Mouse (Mus musculus) forebrain, embryonic 12.5 days (tissue): ENCODE results near the gene Samhd1. TPM values are rescaled to one million over a fixed set of nuclear protein-coding genes. Genes with fewer than 3 reads are reported as not detected.

Experiments
- ATAC-seq: fragments of 200-750 bp; cut with Nextera tagmentation; 2 replicates; pipeline ENCODE4 v1.8.0; 2017; ENCODE audit warnings: moderate TSS enrichment; ENCODE audit not compliant: low FRiP score
- H3K27ac ChIP-seq: fragments of 300-500 bp; sonication (generic); 2 replicates; pipeline ENCODE4 v1.5.1; 2016; ENCODE audit warnings: mild to moderate bottlenecking
- H3K27me3 ChIP-seq: fragments of 300-500 bp; sonication (generic); 2 replicates; pipeline ENCODE4 v1.6.1; 2016; ENCODE audit warnings: mild to moderate bottlenecking
- H3K36me3 ChIP-seq: fragments of 300-500 bp; sonication (generic); replicated peaks from 2 replicates; pipeline ENCODE4 v1.6.1; 2016; ENCODE audit warnings: mild to moderate bottlenecking
- H3K4me1 ChIP-seq: fragments of 300-500 bp; sonication (generic); 2 replicates; pipeline ENCODE4 v1.6.1; 2016
- H3K4me2 ChIP-seq: fragments of 300-500 bp; sonication (generic); 2 replicates; pipeline ENCODE4 v1.6.1; 2016; ENCODE audit warnings: mild to moderate bottlenecking, moderate library complexity
- H3K4me3 ChIP-seq: fragments of 300-500 bp; sonication (generic); replicated peaks from 2 replicates; pipeline ENCODE4 v1.5.1; 2016; ENCODE audit warnings: mild to moderate bottlenecking
- H3K9ac ChIP-seq: fragments of 300-500 bp; sonication (generic); 2 replicates; pipeline ENCODE4 v1.6.1; 2016; ENCODE audit warnings: mild to moderate bottlenecking
- H3K9me3 ChIP-seq: fragments of 300-500 bp; sonication (generic); 2 replicates; pipeline ENCODE4 v1.6.1; 2016
- WGBS: fragments of 180-500 bp; shearing (Covaris S2); methylation state at CpG from one replicate; pipeline ENCODE4 v1.1.7; 2016; 5-methylcytosine and 5-hydroxymethylcytosine counted together
- polyA plus RNA-seq: library from polyadenylated mRNA; unstranded; fragments of >200 nt; fragmentation: Nextera tagmentation; extraction: Ambion mirVana; gene quantifications from 2 replicates; pipeline ENCODE4 v1.2.1, GENCODE M21; 2016

The Samhd1 gene
- polyA plus RNA-seq, 1 experiment from 2014 or later, result 22.6 TPM

DNA sequence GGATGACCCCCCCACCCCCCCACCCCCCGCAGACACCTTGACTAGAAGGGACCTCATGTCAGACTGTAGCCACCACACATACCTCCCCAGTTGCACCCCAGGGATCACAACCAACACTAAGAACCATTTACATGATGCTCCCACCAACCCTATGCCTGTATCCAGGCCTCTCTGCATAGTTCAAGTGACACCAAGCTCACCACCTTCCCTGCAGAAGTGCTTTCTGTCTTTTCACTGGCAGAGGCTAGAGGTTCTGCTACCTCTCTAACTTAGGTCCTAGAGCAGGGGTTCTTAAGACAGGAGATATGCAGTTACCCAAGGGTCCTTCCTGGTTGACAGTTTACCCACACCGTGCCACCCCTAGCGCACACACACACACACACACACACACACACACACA is 59.8 kb downstream of the Samhd1 start:
- H3K4me3 ChIP-seq, result peak overlapping the region; percentile 17; the same call in 1 of the 2 replicates
- 87% methylated on average over 3 of the region's 3 CpGs for WGBS
- H3K27me3 ChIP-seq, result peaks cover 2% of the 10 kb centered on the region; the same call in 1 of the 2 replicates
- no peak overlapping the region for H3K27ac ChIP-seq
- peak overlapping the region; percentile 95 for H3K4me2 ChIP-seq
- 0 out of 2 replicates have a peak overlapping the region, but pooled peaks have one; percentile 8 for H3K9ac ChIP-seq
- no peaks in the 10 kb centered on the region for H3K9me3 ChIP-seq
- H3K4me1 ChIP-seq, result peaks cover 84% of the 10 kb centered on the region
- H3K36me3 ChIP-seq, result peaks cover 17% of the 10 kb centered on the region; the same call in 1 of the 2 replicates
- ATAC-seq, result no peak

DNA sequence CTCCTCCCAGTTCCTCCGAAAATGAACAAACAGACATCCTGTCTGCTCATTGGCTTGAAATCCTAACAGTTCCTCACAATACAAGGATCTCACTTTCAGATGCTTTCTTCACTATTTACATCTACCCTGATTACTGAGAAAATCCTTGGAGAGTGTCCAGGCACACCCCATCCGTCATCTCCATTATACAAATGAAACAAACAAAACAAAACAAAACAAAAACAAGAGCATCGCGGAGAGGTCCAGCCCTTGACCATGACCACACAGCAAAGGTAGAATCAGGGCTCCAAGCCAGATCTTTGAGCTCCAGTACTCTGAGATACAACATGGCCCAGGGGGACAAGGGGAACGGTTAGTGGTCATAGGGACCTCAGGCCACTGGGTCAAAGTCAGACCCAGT is 60.3 kb downstream of the Samhd1 start:
- peak overlapping the region; percentile 95 for H3K4me2 ChIP-seq
- no peak for ATAC-seq
- peaks cover 84% of the 10 kb centered on the region for H3K4me1 ChIP-seq
- no peaks in the 10 kb centered on the region for H3K9me3 ChIP-seq
- no peak overlapping the region for H3K27ac ChIP-seq
- peaks cover 17% of the 10 kb centered on the region; the same call in 1 of the 2 replicates for H3K36me3 ChIP-seq
- WGBS, result 78% methylated on average over 5 of the region's 5 CpGs
- no peaks in the 10 kb centered on the region for H3K27me3 ChIP-seq
- H3K4me3 ChIP-seq, result no peak overlapping the region
- peak overlapping the region; percentile 8; the same call in 1 of the 2 replicates for H3K9ac ChIP-seq

DNA sequence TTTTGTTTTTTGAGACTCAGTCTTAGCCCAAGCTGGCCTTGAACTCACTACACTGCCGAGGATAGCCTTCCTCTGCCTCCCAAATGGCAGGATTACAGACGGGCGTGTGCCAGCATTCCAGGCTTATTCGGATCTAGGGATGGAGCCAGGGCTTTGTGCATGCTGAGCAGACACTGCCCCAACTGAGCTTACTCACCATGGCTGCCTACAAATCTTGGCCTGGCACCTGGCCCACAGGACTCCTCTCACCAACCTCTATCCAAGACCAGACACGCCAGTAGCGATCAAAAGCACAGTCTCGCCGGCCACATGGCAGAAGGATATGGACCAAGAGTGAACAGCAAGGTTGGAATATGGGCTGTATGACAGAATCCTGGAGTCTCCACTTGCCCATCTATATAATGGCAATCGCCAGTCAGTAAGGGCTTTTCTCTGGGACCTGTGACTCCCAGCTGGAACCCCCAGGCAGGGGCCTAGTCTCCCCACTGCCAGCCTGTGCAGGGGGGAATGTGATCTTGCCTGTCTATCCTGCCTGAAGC is 60.8 kb downstream of the Samhd1 start:
- Histone ChIP-seq H3K4me1 (peaks cover 86% of the 10 kb centered on the region), H3K27ac (no peak overlapping the region), H3K4me2 (peak overlapping the region; percentile 95), H3K36me3 (peaks cover 17% of the 10 kb centered on the region; the same call in 1 of the 2 replicates), H3K9me3 (no peaks in the 10 kb centered on the region), H3K4me3 (no peak overlapping the region), H3K27me3 (no peaks in the 10 kb centered on the region), H3K9ac (peak overlapping the region; percentile 0; the same call in 1 of the 2 replicates)
- no peak for ATAC-seq
- 76% methylated on average over 9 of the region's 9 CpGs for WGBS

DNA sequence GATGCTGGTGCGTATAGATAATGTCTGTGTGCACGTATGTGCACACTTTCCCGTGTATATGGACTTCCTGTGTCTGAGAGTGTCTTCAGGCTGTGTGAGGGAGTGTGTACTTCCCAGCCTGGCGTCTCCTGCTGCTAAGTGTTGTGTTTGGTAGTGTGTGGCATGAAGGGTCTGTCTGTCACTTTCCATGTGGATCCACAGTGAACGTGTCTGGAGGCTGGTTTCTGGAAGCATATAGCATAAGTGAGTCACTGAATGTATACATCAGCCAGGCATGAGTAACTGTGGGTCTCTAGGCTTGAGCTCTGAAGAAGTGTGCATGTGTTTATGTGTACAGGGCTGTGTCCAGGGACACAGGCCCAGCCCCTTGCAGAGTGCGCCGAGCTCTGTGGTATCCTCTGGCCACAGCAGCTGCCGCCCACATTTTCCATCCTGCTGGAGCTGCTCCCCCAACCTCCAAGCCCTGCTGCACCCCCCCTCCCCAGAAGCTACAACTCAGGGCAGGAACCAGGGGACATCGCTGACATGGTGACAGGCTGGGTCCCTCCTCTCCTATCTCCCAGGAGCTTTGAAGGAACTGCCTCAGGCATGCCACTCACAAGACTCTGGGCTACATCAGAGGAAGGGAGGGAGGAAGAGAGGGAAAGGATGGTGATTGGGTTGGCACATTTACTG is 61.5 kb downstream of the Samhd1 start:
- no peaks in the 10 kb centered on the region for H3K9me3 ChIP-seq
- WGBS, result 88% methylated on average over 9 of the region's 9 CpGs
- H3K9ac ChIP-seq, result no peak overlapping the region
- no peak overlapping the region for H3K27ac ChIP-seq
- ATAC-seq, result no peak
- no peak overlapping the region for H3K4me3 ChIP-seq
- no peak overlapping the region for H3K4me2 ChIP-seq
- no peaks in the 10 kb centered on the region for H3K27me3 ChIP-seq
- H3K36me3 ChIP-seq, result peaks cover 17% of the 10 kb centered on the region; the same call in 1 of the 2 replicates
- peaks cover 93% of the 10 kb centered on the region for H3K4me1 ChIP-seq

DNA sequence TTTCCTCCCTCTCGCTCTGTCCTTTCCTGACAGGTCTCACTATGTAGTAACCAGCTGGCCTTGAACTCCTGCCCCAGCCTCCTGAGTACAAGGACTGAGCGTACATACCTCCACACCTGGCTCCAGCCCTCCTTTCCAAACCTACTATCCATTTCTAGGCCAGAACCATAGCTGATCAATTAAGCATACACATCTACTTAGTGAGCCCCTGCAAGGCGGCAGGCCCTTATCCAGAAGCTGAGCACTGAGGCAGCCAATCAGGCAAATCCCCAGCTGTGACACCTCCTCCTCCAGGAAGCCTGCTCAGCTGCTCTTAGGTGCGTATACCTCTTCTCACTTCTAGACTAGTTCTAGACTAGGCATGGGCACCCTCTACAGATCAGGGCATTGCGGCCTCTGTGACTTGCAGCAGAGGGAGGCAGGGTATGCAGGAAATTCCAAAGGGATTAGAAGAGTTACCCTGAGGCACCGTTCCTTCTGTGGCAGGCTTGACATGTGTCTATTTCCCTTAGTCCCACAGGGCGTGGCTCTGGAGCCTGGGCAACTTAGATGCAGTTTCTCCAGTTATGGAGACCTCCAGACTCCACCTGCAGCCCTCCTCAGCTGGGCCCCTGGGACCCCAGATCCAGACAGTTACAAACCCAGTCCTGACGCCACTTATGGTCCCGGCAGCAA is 62.6 kb downstream of the Samhd1 start:
- H3K27ac ChIP-seq, result no peak overlapping the region
- no peaks in the 10 kb centered on the region for H3K27me3 ChIP-seq
- no peak for ATAC-seq
- H3K4me1 ChIP-seq, result peaks cover 96% of the 10 kb centered on the region
- no peak overlapping the region for H3K4me2 ChIP-seq
- WGBS, result 76% methylated on average over 9 of the region's 9 CpGs
- no peak overlapping the region for H3K9ac ChIP-seq
- H3K36me3 ChIP-seq, result peaks cover 17% of the 10 kb centered on the region; the same call in 1 of the 2 replicates
- H3K9me3 ChIP-seq, result no peaks in the 10 kb centered on the region
- no peak overlapping the region for H3K4me3 ChIP-seq

DNA sequence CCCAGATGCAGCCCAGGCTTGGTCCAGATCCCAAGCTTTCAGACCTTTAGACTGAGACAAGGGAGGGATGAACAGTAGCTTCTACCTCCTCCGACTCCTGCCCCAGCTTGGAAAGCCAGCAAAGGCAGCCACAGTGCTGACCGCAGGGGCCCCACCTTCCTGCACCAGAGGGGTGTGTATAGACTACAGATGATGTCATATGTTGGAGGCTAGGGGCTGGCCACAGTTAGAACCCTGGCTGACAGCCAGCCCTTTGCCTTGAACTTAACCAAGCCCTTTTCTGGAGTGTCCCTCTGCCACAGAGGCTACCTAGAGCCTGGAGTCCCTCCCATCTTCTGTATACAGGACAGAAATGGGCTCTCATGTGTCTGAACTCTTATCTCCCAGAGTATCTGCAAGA is 63.5 kb downstream of the Samhd1 start:
- Histone ChIP-seq H3K4me3 (no peak overlapping the region), H3K4me2 (0 out of 2 replicates have a peak overlapping the region, but pooled peaks have one; percentile 0), H3K27me3 (no peaks in the 10 kb centered on the region), H3K27ac (no peak overlapping the region), H3K9ac (no peak overlapping the region), H3K9me3 (no peaks in the 10 kb centered on the region), H3K36me3 (peaks cover 17% of the 10 kb centered on the region; the same call in 1 of the 2 replicates), H3K4me1 (peaks cover 94% of the 10 kb centered on the region)
- no peak for ATAC-seq
- 84% methylated on average over 2 of the region's 2 CpGs for WGBS

DNA sequence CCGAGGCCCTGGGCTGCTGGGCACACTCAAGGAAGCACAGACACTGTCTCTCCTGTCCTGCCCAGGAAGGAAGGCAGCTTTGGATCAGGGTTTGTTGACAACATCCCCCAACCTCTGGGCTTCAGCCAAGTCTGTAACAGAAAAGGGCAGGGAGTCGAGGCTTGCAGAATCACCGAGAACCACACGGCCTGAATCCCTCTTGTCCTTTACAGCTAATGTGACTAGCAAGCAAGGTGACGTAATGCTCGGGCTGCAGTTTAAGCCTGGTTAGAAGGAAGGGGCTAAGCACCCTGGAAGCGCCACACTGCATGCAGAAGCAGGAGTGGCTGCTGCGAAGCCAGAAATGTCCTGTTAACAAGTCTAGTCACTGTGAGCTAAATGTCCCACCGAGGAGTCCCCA is 64.7 kb downstream of the Samhd1 start:
- H3K4me3 ChIP-seq, result no peak overlapping the region
- no peak overlapping the region for H3K9ac ChIP-seq
- no peak overlapping the region for H3K4me2 ChIP-seq
- no peaks in the 10 kb centered on the region for H3K9me3 ChIP-seq
- peak overlapping the region; percentile 50 for H3K27ac ChIP-seq
- 57% methylated on average over 8 of the region's 9 CpGs for WGBS
- no peaks in the 10 kb centered on the region for H3K27me3 ChIP-seq
- ATAC-seq, result no peak
- peaks cover 17% of the 10 kb centered on the region; the same call in 1 of the 2 replicates for H3K36me3 ChIP-seq
- H3K4me1 ChIP-seq, result peaks cover 87% of the 10 kb centered on the region

DNA sequence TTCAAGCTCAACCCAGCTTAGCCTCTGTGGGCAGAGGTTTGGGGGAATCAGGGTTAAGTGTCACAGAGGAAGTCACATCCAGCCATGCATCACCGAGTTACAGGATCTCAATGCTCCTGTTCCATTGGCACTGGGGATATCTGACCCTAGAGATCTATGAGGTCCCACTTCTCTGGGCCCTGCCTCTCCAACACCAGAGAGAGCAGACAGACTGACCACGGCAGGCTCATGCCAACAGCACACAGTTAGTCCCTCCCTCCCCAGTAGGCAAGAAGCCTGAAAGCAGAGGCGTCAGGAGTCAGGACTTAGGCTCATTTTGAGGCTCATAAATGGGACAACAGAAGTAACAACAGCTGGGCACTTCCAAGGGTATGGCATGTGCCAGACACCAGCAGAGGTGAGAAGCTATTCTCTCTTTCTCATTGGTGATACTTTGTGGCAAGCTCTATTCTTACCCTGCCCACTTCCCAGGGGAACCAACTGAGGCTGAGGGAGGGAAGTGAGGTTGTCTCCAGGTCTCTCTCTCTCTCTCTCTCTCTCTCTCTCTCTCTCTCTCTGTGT is 65.2 kb downstream of the Samhd1 start:
- Histone ChIP-seq H3K4me3 (no peak overlapping the region), H3K27ac (peak overlapping the region; percentile 50; the same call in 1 of the 2 replicates), H3K36me3 (peaks cover 22% of the 10 kb centered on the region), H3K4me2 (peak overlapping the region; percentile 19; the same call in 1 of the 2 replicates), H3K27me3 (no peaks in the 10 kb centered on the region), H3K9ac (no peak overlapping the region), H3K4me1 (peaks cover 87% of the 10 kb centered on the region), H3K9me3 (no peaks in the 10 kb centered on the region)
- 61% methylated on average over 3 of the region's 3 CpGs for WGBS
- no peak for ATAC-seq

DNA sequence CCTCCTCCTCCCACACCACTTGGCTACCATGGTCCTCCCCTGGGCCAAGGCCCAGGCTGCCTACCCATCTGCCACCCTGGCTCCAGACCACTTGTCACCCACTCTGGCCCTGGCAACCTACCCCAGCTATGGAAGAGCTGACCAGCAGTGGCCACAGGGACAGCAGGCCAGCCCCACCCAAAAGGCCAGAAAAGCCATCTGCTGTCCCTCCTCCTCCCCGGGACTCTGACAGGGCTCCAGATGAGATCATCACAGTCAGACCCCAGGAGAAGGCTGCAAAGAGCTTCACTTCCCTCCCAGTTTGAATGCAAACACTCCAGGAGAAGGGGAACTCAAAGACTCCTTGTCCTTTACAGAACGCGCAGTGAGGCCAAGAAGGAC is 65.7 kb downstream of the Samhd1 start:
- Histone ChIP-seq H3K4me3 (no peak overlapping the region), H3K9ac (0 out of 2 replicates have a peak overlapping the region, but pooled peaks have one; percentile 25), H3K4me2 (peak overlapping the region; percentile 19), H3K9me3 (no peaks in the 10 kb centered on the region), H3K4me1 (peaks cover 87% of the 10 kb centered on the region), H3K27me3 (no peaks in the 10 kb centered on the region), H3K36me3 (peaks cover 22% of the 10 kb centered on the region), H3K27ac (peak overlapping the region; percentile 50; the same call in 1 of the 2 replicates)
- no peak for ATAC-seq
- WGBS, result 57% methylated on average over 3 of the region's 3 CpGs

DNA sequence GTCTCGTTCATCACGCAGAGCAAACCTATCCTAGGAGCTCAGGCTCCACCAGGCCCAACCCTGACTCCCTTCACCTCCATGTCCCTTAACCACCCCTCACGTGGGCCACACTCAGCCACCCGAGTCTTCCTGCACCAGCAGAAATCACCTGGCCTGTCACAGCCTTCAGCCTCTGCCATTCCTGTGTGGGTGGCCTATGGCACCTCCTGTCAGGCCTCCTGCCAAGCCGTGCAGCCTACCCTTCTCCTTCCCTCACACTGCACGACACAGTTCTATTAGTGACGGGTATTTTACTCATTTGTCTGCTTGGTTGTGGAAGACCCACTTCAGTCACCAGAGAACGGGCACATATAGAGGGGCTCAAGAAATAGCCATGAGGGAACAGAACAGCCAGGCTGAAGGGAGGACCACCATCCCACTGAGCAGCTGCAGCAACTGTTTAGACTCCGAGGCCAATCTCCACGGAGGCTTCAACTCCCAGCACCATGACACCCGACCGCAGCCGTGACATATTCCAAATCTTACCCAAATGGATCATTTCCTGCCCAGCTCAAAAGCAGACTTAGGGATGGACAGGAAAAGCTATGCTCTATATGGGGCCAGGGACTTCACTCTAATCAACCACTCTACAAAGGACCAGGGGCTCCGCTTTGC is 66.2 kb downstream of the Samhd1 start:
- Histone ChIP-seq H3K4me2 (0 out of 2 replicates have a peak overlapping the region, but pooled peaks have one; percentile 15), H3K9ac (0 out of 2 replicates have a peak overlapping the region, but pooled peaks have one; percentile 25), H3K4me3 (no peak overlapping the region), H3K27ac (peak overlapping the region; percentile 50), H3K9me3 (no peaks in the 10 kb centered on the region), H3K4me1 (peaks cover 87% of the 10 kb centered on the region), H3K36me3 (peaks cover 18% of the 10 kb centered on the region), H3K27me3 (no peaks in the 10 kb centered on the region)
- ATAC-seq, result no peak
- WGBS, result 69% methylated on average over 14 of the region's 14 CpGs

DNA sequence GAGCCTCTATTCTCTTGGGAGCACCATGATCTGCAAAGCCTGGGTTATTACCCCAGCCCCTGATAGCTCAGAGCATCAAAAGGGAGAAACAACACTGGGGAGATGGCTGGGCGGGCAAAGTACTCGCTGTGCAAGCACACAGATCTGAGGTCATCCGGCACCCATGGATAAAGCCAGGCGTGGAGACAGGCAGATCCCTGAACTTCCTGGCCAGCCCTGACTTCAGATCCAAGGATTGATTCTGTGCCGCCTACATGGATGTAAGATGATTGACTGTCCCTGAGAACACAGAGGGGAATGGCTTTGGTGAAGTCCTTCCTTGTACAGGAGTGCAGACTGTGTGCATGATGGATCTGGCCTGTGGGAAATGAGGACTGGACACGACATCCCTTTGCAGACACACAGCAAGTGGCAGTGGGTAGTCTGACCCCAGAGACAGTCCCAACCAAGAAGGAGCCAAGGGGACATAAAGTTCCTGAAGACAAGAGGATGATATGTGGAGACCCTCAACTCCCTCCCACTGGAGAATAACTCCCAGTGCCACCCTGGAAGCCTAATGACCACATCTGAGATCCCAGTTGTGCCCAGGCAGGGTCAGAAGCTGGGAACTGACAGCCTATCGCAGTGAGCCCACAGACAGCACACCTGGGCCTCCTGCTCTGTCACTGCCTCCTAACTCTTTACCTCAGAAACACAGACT is 68.2 kb downstream of the Samhd1 start:
- H3K36me3 ChIP-seq, result peaks cover 5% of the 10 kb centered on the region
- 92% methylated on average over 7 of the region's 7 CpGs for WGBS
- peaks cover 83% of the 10 kb centered on the region for H3K4me1 ChIP-seq

More for the DNA sequence above, 68.2 kb downstream of the Samhd1 start:
- H3K27me3 ChIP-seq, result no peaks in the 10 kb centered on the region
- no peak overlapping the region for H3K4me2 ChIP-seq
- H3K27ac ChIP-seq, result no peak overlapping the region
- H3K9me3 ChIP-seq, result no peaks in the 10 kb centered on the region
- no peak overlapping the region for H3K9ac ChIP-seq
- no peak overlapping the region for H3K4me3 ChIP-seq
- no peak for ATAC-seq
